Mouse (Mus musculus) frontal cortex, postnatal 36 days (tissue): ENCODE data around the gene Kti12.

Source experiments
- DNase-seq, 2 experiments: peaks; one replicate each; pipeline ENCODE4 v3.0.0; 2022; ENCODE audit warnings: low spot score in 2 of 2

The Kti12 gene

GRCm38 (mm10) chr4:108869730-108870374 is 22.3 kb downstream of the Kti12 start:
- DNase-seq: peak; percentile 89 to 97

GRCm38 (mm10) chr4:108873746-108874145 is 26.2 kb downstream of the Kti12 start:
- DNase-seq: no peak

GRCm38 (mm10) chr4:108877901-108878300 is 30.3 kb downstream of the Kti12 start:
- no peak for DNase-seq

- DNase-seq: peak; percentile 18 to 32
Measured at GRCm38 (mm10) chr4:108878963-108879822, 31.6 kb downstream of the Kti12 start, which contains the start of gene Rab3b. Gene Rab3b (plus strand): TSS chr4:108879063.

- no peak for DNase-seq
Measured at GRCm38 (mm10) chr4:108883815-108884214, 36.2 kb downstream of the Kti12 start.

- no peak for DNase-seq
Measured at GRCm38 (mm10) chr4:108887456-108887855, 39.9 kb downstream of the Kti12 start.

- peak in 1 of 2 experiments; percentile 42 for DNase-seq
Measured at GRCm38 (mm10) chr4:108890876-108891275, 43.3 kb downstream of the Kti12 start.
